Mouse (Mus musculus) embryo, embryonic 11.5 days (tissue): ENCODE measurements around the gene Trim8.

Source experiments
- DNase-seq: peaks from one replicate; pipeline ENCODE4 v3.0.0-alpha.2; 2012; ENCODE audit warnings: low read depth, low spot score

Trim8 gene

GRCm38 (mm10) chr19:46504085-46504552 lies 2.6 kb downstream of the Trim8 start:
- DNase-seq: no peak

GRCm38 (mm10) chr19:46504822-46505417 lies 3.4 kb downstream of the Trim8 start:
- DNase-seq: no peak

DNA sequence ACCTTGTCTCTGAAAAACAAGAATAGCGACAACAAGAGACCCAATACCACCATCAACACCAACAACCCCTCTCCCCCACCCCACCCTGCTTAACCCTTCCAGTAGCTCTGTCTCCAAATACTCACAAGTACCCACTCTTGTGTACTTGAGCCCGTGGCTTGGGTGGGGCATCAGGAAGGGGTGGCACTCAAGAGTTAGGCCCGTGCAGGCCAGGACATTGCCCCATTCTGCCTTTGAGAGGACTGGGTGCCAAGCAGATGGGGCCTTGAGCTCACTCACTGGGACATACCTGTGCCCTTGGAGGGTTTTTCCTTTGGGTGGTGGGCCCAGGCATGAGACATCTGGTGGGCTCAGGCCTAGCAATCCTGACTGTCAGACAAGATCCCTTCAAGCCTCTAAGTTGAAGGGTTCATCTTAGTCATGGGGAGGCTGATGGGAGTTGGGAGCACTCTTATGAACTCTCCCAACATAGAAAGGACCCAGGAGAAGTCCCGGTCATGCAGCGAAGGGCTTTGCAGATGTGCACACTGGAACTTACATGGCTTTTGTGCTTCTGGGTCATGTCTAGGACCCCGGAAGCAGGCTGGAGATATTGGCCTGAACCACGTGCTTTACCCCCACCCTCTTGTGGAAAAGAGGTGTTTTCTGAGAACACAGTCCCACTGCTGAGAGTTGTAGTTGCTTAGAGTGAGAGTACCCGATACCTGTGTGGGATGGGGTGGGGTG lies 4.3 kb downstream of the Trim8 start:
- DNase-seq: no peak

DNA sequence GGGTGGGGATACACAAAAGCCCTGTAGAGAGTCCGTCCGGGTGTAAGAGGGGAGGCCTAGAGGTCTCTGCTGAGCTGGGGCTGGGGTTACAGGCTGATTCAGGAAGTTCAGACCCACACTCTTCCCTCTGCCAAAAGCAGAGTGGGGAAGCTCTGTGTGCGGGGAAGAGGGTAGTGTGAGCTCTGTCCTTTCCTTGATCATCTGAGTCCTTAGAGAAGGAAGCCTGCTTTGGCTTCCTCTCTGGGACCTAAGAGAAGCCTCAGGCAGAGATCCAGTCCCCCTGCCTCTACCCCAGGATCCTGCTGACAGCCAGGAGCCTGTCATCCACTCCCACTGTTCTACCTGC lies 4.8 kb downstream of the Trim8 start:
- no peak for DNase-seq

- no peak for DNase-seq
Observed at GRCm38 (mm10) chr19:46507181-46507581, 5.7 kb downstream of the Trim8 start.

GRCm38 (mm10) chr19:46507806-46508205 lies 6.3 kb downstream of the Trim8 start:
- no peak for DNase-seq

- DNase-seq: no peak
Observed at GRCm38 (mm10) chr19:46508738-46509137, 7.2 kb downstream of the Trim8 start.

DNA sequence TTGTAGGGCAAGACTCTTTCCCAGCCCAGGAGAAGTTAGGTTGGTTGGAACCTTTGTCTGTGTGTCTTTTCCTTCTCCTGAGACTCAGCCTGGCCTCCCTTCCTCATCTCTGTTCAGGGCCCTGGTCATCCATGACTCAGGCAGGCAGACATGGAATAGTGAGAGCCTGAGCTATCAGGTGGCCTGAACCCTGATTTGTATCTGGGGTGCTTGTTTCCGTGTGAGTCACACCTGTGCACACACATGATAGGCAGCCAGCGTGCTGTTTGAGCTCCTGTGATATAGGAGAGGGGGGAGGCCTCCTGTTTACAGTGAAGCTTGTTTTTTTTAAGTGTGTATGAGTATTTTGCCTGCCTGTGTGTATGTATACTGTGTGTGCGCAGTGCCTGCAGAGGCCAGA lies 7.7 kb downstream of the Trim8 start:
- no peak for DNase-seq

DNA sequence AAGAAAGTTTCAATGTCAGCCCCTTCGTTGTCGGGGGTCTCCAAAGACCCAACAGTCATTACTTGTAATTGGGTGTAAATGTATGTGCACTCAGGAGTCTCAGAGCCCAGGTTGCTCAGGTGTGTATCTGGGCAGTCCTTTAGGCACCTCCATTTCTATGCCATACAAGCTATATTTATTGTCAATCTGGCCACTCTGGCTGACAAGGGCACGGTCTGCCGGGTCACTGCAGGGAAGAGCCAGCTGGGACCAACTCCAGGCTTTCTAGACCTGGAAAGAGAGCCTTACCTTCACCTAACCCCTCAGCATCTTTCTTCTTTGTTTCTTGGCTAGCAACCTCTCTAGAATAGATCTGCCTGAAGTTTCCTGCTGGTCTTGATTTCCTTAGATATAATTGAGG lies 8.2 kb downstream of the Trim8 start:
- DNase-seq: no peak

DNA sequence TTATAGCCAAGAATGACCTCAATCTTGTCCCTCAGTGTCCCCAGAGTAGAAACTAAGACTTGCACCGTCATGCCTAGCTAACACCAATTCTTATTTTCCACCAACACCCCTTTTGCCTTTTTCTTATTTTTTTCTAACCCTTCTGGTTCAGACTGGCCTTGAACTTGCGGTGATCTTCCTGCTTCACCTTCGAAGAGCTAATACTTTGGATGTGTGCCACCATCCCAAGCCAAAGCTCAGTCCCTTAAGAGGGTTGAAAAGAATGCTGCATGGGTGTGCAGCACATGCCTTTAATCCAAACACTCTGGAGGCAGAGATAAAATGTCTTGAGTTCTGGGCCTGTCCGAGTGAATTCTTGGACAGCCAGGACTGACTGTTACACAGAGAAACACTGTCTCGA lies 8.9 kb downstream of the Trim8 start:
- no peak for DNase-seq

DNA sequence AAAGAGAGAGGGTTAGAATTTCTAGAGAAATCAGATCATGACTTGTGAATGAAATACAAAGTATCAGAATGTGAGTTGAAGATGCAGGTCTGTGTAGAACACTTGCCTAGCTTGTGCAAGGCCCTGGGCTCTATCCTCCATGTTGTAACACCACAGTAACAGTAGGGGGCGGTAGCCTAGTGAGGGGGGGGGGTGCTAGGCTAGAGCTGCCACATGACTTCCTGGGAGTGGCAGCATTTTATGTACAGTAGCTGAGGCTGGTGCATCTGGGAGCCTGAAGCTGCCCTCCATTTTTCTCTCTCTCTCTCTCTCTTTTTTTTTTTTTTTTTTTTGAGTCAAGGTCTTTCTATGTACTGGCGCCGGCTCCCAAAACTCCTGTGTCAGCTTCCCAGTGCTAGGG lies 9.3 kb downstream of the Trim8 start:
- DNase-seq: no peak

DNA sequence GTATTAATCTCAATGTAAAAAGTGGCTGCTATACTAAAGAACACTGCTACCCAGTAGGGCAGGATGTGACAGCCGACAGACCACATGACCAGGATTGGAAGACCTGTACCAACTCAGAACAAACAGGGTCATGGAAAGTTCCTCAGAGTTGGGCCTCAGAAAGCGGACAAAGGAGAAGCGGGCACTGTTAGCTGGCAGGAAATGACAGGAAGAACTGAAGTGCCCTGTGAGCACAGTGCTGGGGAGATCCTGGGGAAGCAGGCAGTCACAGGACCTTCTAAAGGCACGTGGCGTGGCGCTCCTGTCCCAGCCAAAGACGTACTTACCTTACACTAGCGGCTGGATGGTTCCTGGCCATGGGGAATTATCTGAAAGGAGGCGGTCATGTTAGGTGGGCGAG lies 9.8 kb downstream of the Trim8 start:
- DNase-seq: no peak

DNA sequence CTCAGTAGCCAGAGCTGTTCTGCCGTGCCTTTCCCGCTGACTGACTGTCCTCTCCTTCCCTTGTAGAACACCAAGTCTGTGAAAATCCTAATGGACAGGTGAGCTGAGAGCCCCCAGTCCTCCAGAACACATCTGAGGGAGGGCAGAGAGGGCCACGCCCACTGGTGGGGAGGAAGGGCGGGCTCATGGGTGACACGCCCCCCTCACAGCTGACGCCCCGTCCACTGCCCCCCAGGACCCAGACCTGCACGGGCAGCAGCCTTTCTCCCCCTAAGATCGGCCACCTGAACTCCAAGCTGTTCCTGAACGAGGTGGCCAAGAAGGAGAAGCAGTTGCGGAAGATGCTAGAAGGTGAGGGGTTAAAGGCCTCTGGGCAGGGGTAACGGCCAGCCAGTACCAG lies 12.9 kb downstream of the Trim8 start:
- no peak for DNase-seq

DNA sequence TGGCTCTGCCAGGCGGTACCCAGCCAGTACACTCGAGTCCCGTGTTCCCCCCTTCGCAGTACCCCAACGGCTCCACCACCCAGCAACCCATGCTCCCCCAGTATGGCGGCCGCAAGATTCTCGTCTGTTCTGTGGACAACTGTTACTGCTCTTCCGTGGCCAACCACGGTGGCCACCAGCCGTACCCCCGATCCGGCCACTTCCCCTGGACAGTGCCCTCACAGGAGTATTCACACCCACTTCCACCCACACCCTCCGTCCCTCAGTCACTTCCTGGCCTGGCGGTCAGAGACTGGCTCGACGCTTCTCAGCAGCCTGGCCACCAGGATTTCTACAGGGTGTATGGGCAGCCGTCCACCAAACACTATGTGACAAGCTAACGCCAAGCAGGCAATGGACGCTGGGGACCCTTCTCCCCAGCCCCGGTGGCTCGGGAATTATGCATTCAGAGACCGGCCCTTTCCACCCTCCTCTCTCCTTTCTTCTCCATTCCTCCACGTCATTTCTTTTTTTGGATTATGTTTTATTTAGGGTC lies 13.9 kb downstream of the Trim8 start:
- no peak for DNase-seq

GRCm38 (mm10) chr19:46516667-46517528 lies 15.4 kb downstream of the Trim8 start:
- DNase-seq: no peak

DNA sequence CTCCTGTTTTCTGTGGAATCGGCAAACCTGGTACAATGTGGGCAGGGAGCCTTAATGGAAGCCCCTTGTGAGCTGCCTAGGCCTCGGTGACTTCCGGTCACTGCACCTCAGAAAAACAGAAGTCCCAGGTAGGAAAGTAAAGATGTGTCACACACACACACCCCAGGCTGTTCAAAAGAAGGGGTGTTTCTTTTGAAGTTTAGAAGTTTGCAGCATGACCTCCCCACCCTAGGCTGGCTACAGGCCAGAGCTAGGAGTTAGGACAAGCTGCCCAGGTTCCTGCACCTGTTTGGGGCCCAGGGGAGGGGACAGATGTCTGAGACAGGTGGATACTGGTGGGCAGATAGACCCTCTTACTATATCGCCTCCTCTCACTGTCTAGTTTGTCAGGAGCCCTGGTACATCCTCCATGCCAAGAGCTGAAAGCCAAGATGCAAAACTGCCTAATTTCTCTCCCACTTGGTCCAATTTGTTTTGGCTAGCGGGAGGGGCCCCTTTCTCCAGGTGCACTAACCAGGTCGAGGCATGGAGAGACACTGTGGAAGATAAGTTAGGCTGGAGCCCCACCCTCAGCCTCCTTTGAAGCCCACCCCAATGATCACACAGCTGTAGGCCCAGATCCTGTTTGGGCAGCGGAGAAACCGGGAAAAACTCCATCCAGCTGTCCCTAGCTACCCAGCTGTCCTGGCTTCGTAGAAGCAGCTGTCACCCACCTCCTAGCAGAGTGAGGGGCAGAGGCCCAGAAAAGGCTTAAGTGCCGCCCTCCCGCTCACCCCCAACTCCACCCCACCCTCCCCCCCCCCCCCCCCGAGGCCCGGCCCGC lies 16.2 kb downstream of the Trim8 start:
- DNase-seq: no peak

GRCm38 (mm10) chr19:46518352-46518787 lies 16.9 kb downstream of the Trim8 start:
- DNase-seq: no peak

DNA sequence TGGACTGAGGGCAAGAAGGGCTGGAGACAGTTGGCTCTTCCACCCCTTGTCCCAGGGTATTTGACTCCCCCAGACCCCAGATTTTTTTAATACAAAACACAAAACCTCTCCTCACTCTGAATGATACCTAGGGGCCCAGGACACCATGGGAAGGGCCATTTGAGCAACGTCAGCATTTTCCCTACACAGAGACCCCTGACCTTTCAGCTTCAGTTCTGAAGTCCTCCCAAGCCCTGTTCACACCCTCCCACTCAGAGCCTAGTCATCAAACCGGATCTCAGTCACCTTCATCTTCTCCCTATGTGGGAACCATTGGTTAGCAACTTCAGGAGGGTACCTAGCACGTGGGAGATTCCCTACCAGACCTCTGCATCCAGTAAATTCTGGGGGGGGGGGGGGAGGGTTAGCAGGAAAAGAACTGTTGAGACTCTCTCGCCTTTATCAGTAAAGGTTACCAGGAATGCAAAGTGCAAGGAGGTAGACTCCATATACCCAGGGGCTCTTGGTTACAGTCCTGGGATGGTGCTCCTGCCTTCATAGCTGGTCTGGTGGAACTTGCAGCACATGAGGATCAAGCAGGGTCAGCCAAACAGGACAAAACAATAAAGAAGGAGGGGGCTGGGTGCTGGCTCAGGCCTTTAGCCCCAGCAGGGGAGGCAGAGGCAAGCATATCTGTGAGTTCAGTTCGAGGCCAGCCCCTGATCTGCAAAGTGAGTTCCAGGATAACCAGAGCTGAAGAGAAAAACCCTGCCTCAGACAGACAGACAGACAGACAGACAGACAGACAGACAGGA lies 17.5 kb downstream of the Trim8 start:
- DNase-seq: no peak

GRCm38 (mm10) chr19:46521698-46522097 lies 20.2 kb downstream of the Trim8 start:
- no peak for DNase-seq

DNA sequence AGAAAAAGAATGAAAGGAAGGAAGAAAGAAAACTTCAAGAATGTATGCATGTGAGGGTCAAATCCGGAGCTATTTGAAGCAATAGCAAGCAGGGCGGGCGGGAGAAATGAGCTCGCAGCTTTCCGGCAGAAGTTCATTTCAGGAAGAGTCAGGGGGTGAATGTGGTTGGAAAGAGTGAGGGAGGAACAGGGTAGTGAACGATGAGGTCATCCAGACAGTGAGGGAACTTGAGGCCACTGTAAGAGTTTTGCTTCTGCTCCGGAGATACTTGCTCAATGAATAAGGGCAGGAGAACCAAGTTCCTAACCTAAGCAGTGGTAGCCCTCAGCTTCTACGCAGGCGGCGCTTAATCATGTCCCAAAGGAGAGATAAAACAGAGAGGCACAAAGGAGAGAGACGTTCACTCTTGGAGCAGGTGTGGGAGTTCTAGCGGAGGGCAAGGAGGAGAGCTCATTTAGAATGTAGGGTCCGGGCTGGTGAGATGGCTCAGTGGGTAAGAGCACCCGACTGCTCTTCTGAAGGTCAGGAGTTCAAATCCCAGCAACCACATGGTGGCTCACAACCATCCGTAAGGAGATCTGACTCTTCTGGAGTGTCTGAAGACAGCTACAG lies 21.0 kb downstream of the Trim8 start:
- DNase-seq: no peak
